Mouse (Mus musculus): ENCODE data around the gene Sptbn1. TPM values are rescaled to one million over a fixed set of nuclear protein-coding genes. Genes with fewer than 3 reads are reported as not detected.

The Sptbn1 gene
- polyA plus RNA-seq, 1 experiment from 2014 or later: 19.2 TPM

DNA sequence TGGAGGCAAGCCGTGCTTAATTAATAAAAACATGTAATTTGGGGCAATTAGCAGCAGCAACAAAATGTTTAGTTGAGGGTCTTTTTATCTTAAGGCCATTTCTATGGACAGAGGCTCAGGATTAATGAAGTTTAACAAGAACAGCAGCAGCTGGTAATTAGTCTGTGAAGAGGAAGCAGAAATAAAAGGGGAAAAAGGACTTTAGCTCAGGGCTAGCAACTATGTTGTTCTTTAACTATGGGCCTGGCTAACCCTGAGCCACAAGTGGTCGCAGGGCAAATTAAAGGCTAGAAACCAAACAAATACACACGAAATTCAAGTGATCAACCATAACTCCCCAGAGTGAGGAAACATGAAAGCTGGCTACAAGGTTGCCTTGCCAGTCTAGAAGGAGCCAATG is 91.9 kb downstream of the Sptbn1 start:
- Histone ChIP-seq H3K27me3 (ENCODE audit: insufficient read depth, low read length) (no peaks in the 10 kb centered on the region), H3K4me2 (ENCODE audit: low read depth, low read length) (no peak overlapping the region; the same call in 1 of the 2 replicates), H3K9ac (replicated peaks) (no peak overlapping the region), H3K27ac (ENCODE audit: low read depth) (no peak overlapping the region), H3K9me3 (ENCODE audit: low read length) (no peaks in the 10 kb centered on the region), H3K36me3 (replicated peaks; ENCODE audit: insufficient read depth, low read length) (no peaks in the 10 kb centered on the region; the same call in 1 of the 2 replicates), H3K4me1 (ENCODE audit: insufficient read depth) (peaks cover 30% of the 10 kb centered on the region), H3K4me3 (ENCODE audit: low read depth, low read length) (no peak overlapping the region)
- WGBS (ENCODE audit: insufficient replicate concordance): 39% methylated on average over 3 of the region's 3 CpGs
- DNase-seq: no peak
- TF ChIP-seq EP300 (IDR thresholded peaks at IDR 0.05; ENCODE audit: low read depth) (no peak), CTCF (IDR thresholded peaks at IDR 0.05; ENCODE audit: low read depth) (no peak)
- no peak for ATAC-seq

DNA sequence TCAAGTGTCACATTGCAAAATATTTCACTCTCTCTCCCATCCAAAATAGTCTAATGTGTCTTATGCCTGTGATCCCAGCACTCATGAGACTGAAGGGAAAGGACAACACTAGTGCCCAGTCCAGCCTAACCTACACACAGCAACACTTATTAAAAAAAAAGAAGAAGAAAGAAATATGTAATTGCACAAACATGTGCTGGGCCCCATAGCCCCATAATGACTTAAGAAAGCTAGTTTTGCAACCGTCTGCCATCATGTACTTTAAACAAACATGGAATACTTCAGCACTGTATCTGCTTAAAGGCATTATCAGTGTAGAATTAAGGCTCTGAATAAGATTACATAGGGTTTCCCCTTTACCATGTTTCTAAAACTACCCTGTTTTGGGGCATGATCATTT is 92.4 kb downstream of the Sptbn1 start:
- no peak overlapping the region; the same call in 1 of the 2 replicates for H3K4me2 ChIP-seq (ENCODE audit: low read depth, low read length)

DNA sequence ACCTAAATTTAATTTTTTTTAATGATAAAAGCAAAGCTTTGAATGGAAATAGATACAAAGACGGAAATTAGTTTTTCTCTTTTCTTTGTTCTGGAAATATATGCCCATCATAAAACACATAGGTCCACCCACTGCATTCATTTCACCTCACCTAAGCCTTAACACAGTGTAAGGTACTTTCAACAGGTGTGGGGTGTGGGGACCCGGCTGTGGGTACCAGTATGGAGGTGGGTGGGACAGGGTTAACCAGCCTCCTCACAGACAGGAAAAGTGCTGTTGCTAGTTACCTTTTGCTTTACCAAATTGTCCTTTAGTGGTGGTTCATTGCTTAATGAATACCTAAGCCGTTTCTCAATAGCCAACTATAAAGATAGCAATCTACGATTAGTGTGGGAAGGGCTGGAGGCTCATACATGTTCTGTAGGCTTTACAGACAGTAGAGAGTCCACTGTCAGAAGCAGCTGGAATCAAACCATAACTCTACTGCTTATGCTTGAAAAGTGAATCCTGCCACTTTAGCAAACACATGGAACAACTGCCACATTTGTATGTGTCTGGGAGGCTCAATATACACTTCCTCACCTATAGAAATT is 96.3 kb downstream of the Sptbn1 start:
- WGBS (ENCODE audit: insufficient replicate concordance): 69% methylated on average over 4 of the region's 4 CpGs
- ATAC-seq (no peak), DNase-seq (no peak)
- no peaks in the 10 kb centered on the region; the same call in none of the 2 replicates for H3K36me3 ChIP-seq (replicated peaks; ENCODE audit: insufficient read depth, low read length)
- no peaks in the 10 kb centered on the region for H3K27me3 ChIP-seq (ENCODE audit: insufficient read depth, low read length)
- H3K9me3 ChIP-seq (ENCODE audit: low read length): no peaks in the 10 kb centered on the region
- H3K4me1 ChIP-seq (ENCODE audit: insufficient read depth): peaks cover 29% of the 10 kb centered on the region
- TF ChIP-seq EP300 (IDR thresholded peaks at IDR 0.05; ENCODE audit: low read depth): no peak
- no peak overlapping the region for H3K27ac ChIP-seq (ENCODE audit: low read depth)
- H3K4me3 ChIP-seq (ENCODE audit: low read depth, low read length): no peak overlapping the region
- H3K4me2 ChIP-seq (ENCODE audit: low read depth, low read length): no peak overlapping the region
- no peak overlapping the region for H3K9ac ChIP-seq (replicated peaks)

More for the DNA sequence above, 92.4 kb downstream of the Sptbn1 start:
- H3K27ac ChIP-seq (ENCODE audit: low read depth): no peak overlapping the region
- ATAC-seq (no peak), DNase-seq (no peak)
- no peaks in the 10 kb centered on the region; the same call in none of the 2 replicates for H3K36me3 ChIP-seq (replicated peaks; ENCODE audit: insufficient read depth, low read length)
- H3K4me1 ChIP-seq (ENCODE audit: insufficient read depth): peaks cover 30% of the 10 kb centered on the region
- no peaks in the 10 kb centered on the region for H3K9me3 ChIP-seq (ENCODE audit: low read length)
- no peak overlapping the region for H3K9ac ChIP-seq (replicated peaks)
- H3K27me3 ChIP-seq (ENCODE audit: insufficient read depth, low read length): no peaks in the 10 kb centered on the region
- no peak overlapping the region for H3K4me3 ChIP-seq (ENCODE audit: low read depth, low read length)
- WGBS (ENCODE audit: insufficient replicate concordance): 41% methylated on average over 1 of the region's 1 CpGs
- TF ChIP-seq EP300 (IDR thresholded peaks at IDR 0.05; ENCODE audit: low read depth): no peak
- no peak for TF ChIP-seq CTCF (IDR thresholded peaks at IDR 0.05; ENCODE audit: low read depth)

DNA sequence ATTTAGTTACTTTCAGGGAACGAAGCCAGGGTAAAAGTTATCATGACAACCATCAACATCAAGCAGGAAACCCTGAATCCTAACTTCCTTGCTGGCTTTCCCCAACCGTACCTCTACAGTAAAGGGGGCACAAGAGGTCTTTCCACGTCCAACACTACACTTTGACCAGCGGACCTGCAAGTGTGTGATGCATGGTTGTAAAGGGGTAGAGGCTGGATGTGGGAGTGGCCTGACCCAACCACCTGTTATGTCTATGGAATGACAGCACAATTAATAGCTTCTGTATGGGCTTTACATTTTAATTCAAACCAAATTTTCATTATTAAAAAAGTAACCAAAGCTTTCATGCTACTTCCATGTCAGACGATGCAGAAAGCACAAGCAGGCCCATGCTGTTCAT is 96.8 kb downstream of the Sptbn1 start:
- WGBS (ENCODE audit: insufficient replicate concordance): 74% methylated on average over 5 of the region's 5 CpGs
- H3K27ac ChIP-seq (ENCODE audit: low read depth): no peak overlapping the region

DNA sequence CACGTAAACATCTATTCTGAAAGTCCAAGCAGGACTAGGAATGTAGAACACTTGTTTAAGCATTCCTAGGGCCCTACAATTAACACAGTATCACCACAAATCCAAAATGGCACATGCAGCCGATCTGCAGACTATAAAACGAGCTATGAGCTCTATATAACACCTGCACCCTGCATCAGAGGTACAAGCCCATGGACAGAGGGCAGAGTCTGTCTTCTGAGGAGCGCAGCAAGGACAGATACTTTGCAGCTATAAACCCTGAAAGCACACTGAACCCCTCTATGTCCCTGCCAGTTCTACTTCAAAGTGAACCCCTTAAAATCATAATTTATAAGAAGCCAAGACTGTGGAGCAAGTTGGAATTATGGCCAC is 101.4 kb downstream of the Sptbn1 start:
- Histone ChIP-seq H3K4me2 (ENCODE audit: low read depth, low read length) (peak overlapping the region; percentile 36), H3K4me1 (ENCODE audit: insufficient read depth) (peaks cover 34% of the 10 kb centered on the region), H3K9me3 (ENCODE audit: low read length) (no peaks in the 10 kb centered on the region), H3K36me3 (replicated peaks; ENCODE audit: insufficient read depth, low read length) (no peaks in the 10 kb centered on the region; the same call in 1 of the 2 replicates), H3K27me3 (ENCODE audit: insufficient read depth, low read length) (no peaks in the 10 kb centered on the region), H3K4me3 (ENCODE audit: low read depth, low read length) (no peak overlapping the region), H3K27ac (ENCODE audit: low read depth) (peak overlapping the region; percentile 64), H3K9ac (replicated peaks) (no peak overlapping the region)
- DNase-seq: no peak
- ATAC-seq: peak; percentile 41
- TF ChIP-seq CTCF (IDR thresholded peaks at IDR 0.05; ENCODE audit: low read depth): no peak
- TF ChIP-seq EP300 (IDR thresholded peaks at IDR 0.05; ENCODE audit: low read depth): no peak
- 27% methylated on average over 4 of the region's 4 CpGs for WGBS (ENCODE audit: insufficient replicate concordance)

More for the DNA sequence above, 96.8 kb downstream of the Sptbn1 start:
- Histone ChIP-seq H3K36me3 (replicated peaks; ENCODE audit: insufficient read depth, low read length) (no peaks in the 10 kb centered on the region; the same call in none of the 2 replicates), H3K4me3 (ENCODE audit: low read depth, low read length) (no peak overlapping the region), H3K4me2 (ENCODE audit: low read depth, low read length) (no peak overlapping the region), H3K9me3 (ENCODE audit: low read length) (no peaks in the 10 kb centered on the region), H3K9ac (replicated peaks) (no peak overlapping the region), H3K27me3 (ENCODE audit: insufficient read depth, low read length) (no peaks in the 10 kb centered on the region), H3K4me1 (ENCODE audit: insufficient read depth) (peaks cover 29% of the 10 kb centered on the region)
- no peak for ATAC-seq
- DNase-seq: no peak
- TF ChIP-seq CTCF (IDR thresholded peaks at IDR 0.05; ENCODE audit: low read depth): no peak
- TF ChIP-seq EP300 (IDR thresholded peaks at IDR 0.05; ENCODE audit: low read depth): no peak

DNA sequence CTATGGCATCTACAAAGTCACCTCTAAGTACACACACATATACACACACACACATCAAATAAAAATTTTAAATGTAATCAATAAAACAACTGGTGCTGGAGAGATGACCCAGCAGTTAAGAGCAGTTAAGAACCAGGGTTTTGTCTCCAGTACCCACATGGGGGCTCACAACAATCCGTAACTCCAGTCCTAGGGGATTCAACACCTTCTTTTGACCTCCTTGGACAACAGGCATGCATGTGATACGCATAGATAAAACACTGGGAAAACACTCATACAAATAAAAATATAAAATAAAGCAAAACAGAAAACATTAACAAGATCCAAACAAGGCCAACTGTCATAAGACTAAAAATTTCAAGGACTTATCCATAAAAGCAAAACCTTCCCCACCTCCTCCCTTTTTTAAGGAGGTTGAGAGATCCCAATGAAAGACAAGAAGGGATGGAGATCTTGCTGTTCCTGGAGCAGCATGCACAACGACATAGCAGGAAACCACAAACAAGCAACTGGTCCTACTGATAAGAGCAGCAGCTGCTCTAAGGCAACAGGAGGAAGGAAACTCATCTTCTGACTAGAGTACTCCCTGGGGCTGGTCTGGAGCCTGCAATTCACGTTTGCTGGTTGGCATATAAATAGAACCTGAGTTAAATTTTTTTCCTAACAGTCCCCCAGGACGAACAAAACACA is 102.0 kb downstream of the Sptbn1 start:
- no peaks in the 10 kb centered on the region for H3K27me3 ChIP-seq (ENCODE audit: insufficient read depth, low read length)
- peak; percentile 98 for TF ChIP-seq EP300 (IDR thresholded peaks at IDR 0.05; ENCODE audit: low read depth)
- TF ChIP-seq CTCF (IDR thresholded peaks at IDR 0.05; ENCODE audit: low read depth): no peak
- peaks cover 39% of the 10 kb centered on the region for H3K4me1 ChIP-seq (ENCODE audit: insufficient read depth)
- DNase-seq (peak; percentile 48), ATAC-seq (peak; percentile 100)
- H3K9me3 ChIP-seq (ENCODE audit: low read length): no peaks in the 10 kb centered on the region
- peak overlapping the region; percentile 64 for H3K27ac ChIP-seq (ENCODE audit: low read depth)
- 26% methylated on average over 5 of the region's 5 CpGs for WGBS (ENCODE audit: insufficient replicate concordance)
- peak overlapping the region; percentile 36 for H3K4me2 ChIP-seq (ENCODE audit: low read depth, low read length)
- H3K36me3 ChIP-seq (replicated peaks; ENCODE audit: insufficient read depth, low read length): no peaks in the 10 kb centered on the region; the same call in 1 of the 2 replicates
- no peak overlapping the region for H3K4me3 ChIP-seq (ENCODE audit: low read depth, low read length)
- H3K9ac ChIP-seq (replicated peaks): no peak overlapping the region
